Mouse (Mus musculus) liver, embryonic 16.5 days (tissue): ENCODE measurements around the gene Gtf2h2. TPM values are rescaled to one million over a fixed set of nuclear protein-coding genes. Genes with fewer than 3 reads are reported as not detected.
A peak's percentile ranks its signal among the peaks of the same experiment; 100 is the strongest.
"Not testable (repeated sequence)": the region's sequence is repeated elsewhere in the genome, so short reads cannot be mapped to it uniquely, and the experiment has no call there.

Experiments used
- ATAC-seq: fragments of 200-750 bp; cut with Nextera tagmentation; 2 replicates; pipeline ENCODE4 v1.8.0; 2017; ENCODE audit warnings: low read depth, mild to moderate bottlenecking, moderate number of reproducible peaks, moderate library complexity
- H3K27ac ChIP-seq: fragments of 300-500 bp; sonication (generic); 2 replicates; pipeline ENCODE4 v1.5.1; 2014; ENCODE audit warnings: mild to moderate bottlenecking, low read length
- H3K27me3 ChIP-seq: fragments of 300-500 bp; sonication (generic); 2 replicates; pipeline ENCODE4 v1.6.1; 2014; ENCODE audit warnings: low read depth, low read length, mixed read lengths; ENCODE audit not compliant: control insufficient read depth, insufficient read depth
- H3K36me3 ChIP-seq: fragments of 300-500 bp; sonication (generic); 2 replicates; pipeline ENCODE4 v1.6.1; 2014; ENCODE audit warnings: mild to moderate bottlenecking; ENCODE audit not compliant: control insufficient read depth, insufficient read depth
- H3K4me1 ChIP-seq: fragments of 300-500 bp; sonication (generic); 2 replicates; pipeline ENCODE4 v1.6.1; 2014; ENCODE audit warnings: low read depth, low read length, mixed read lengths; ENCODE audit not compliant: control insufficient read depth
- H3K4me2 ChIP-seq: fragments of 300-500 bp; sonication (generic); 2 replicates; pipeline ENCODE4 v1.6.1; 2014; ENCODE audit warnings: low read depth, low read length, mixed read lengths
- H3K4me3 ChIP-seq: fragments of 300-500 bp; sonication (generic); 2 replicates; pipeline ENCODE4 v1.5.1; 2014; ENCODE audit warnings: low read depth, mild to moderate bottlenecking, low read length
- H3K9ac ChIP-seq: fragments of 300-500 bp; sonication (generic); 2 replicates; pipeline ENCODE4 v1.6.1; 2014; ENCODE audit warnings: low read depth, low read length
- H3K9me3 ChIP-seq: fragments of 300-500 bp; sonication (generic); replicated peaks from 2 replicates; pipeline ENCODE4 v1.6.1; 2016; ENCODE audit warnings: low read length; ENCODE audit not compliant: control insufficient read depth
- WGBS: fragments of 180-500 bp; shearing (Covaris S2); extraction: QIAGEN DNeasy Blood & Tissue Kit; methylation state at CpG from one replicate; pipeline ENCODE4 v1.1.7; 2014; ENCODE audit not compliant: insufficient replicate concordance; 5-methylcytosine and 5-hydroxymethylcytosine counted together
- polyA plus RNA-seq: library from polyadenylated mRNA; unstranded; fragments of >200 nt; fragmentation: Nextera tagmentation; extraction: Ambion mirVana; gene quantifications from 2 replicates; pipeline ENCODE4 v1.2.1, GENCODE M21; 2015

Gene Gtf2h2
- polyA plus RNA-seq, 1 experiment from 2014 or later, result 20.0 TPM

- Histone ChIP-seq H3K4me2 (no peak overlapping the region), H3K9me3 (no peaks in the 10 kb centered on the region), H3K27ac (no peak overlapping the region), H3K4me1 (peaks cover 12% of the 10 kb centered on the region), H3K36me3 (no peaks in the 10 kb centered on the region), H3K27me3 (no peaks in the 10 kb centered on the region), H3K9ac (no peak overlapping the region), H3K4me3 (no peak overlapping the region)
- no peak for ATAC-seq
- WGBS, result 47% methylated on average over 4 of the region's 4 CpGs
Measured at GRCm38 (mm10) chr13:100495337-100495736, 3.0 kb upstream of the Gtf2h2 start.

- WGBS, result 54% methylated on average over 8 of the region's 8 CpGs
- H3K9ac ChIP-seq, H3K4me2 ChIP-seq, ATAC-seq, H3K9me3 ChIP-seq, H3K4me3 ChIP-seq, H3K27ac ChIP-seq, H3K36me3 ChIP-seq, H3K27me3 ChIP-seq: not testable (repeated sequence)
- H3K4me1 ChIP-seq, result peaks cover 12% of the 10 kb centered on the region
Measured at GRCm38 (mm10) chr13:100494370-100494769, 2.0 kb upstream of the Gtf2h2 start.

- H3K4me1 ChIP-seq, result peaks cover 12% of the 10 kb centered on the region
- no peak overlapping the region for H3K4me2 ChIP-seq
- no peak for ATAC-seq
- H3K27me3 ChIP-seq, result no peaks in the 10 kb centered on the region
- WGBS, result 39% methylated on average over 8 of the region's 8 CpGs
- H3K4me3 ChIP-seq, result no peak overlapping the region
- H3K9me3 ChIP-seq, result no peaks in the 10 kb centered on the region
- H3K36me3 ChIP-seq, result no peaks in the 10 kb centered on the region
- H3K9ac ChIP-seq, result no peak overlapping the region
- H3K27ac ChIP-seq, result no peak overlapping the region
Measured at GRCm38 (mm10) chr13:100493313-100493712, 934 bp upstream of the Gtf2h2 start.

GRCm38 (mm10) chr13:100491623-100492022, 756 bp downstream of the Gtf2h2 start:
- Histone ChIP-seq H3K27ac (peak overlapping the region; percentile 63), H3K9me3 (no peaks in the 10 kb centered on the region), H3K4me1 (peaks cover 12% of the 10 kb centered on the region), H3K4me3 (peak overlapping the region; percentile 97), H3K9ac (peak overlapping the region; percentile 88), H3K4me2 (peak overlapping the region; percentile 84), H3K36me3 (peaks cover 3% of the 10 kb centered on the region; the same call in 1 of the 2 replicates), H3K27me3 (no peaks in the 10 kb centered on the region)
- 16% methylated on average over 6 of the region's 6 CpGs for WGBS
- ATAC-seq, result no peak

GRCm38 (mm10) chr13:100490424-100490823, 2.0 kb downstream of the Gtf2h2 start:
- H3K27ac ChIP-seq, result no peak overlapping the region
- no peak overlapping the region for H3K4me3 ChIP-seq
- H3K36me3 ChIP-seq, result peaks cover 3% of the 10 kb centered on the region; the same call in 1 of the 2 replicates
- WGBS, result 60% methylated on average over 5 of the region's 5 CpGs
- H3K4me2 ChIP-seq, result no peak overlapping the region
- H3K9ac ChIP-seq, result no peak overlapping the region
- H3K27me3 ChIP-seq, result no peaks in the 10 kb centered on the region
- no peaks in the 10 kb centered on the region for H3K9me3 ChIP-seq
- no peak for ATAC-seq
- H3K4me1 ChIP-seq, result peaks cover 12% of the 10 kb centered on the region

- no peak overlapping the region for H3K4me3 ChIP-seq
- no peaks in the 10 kb centered on the region for H3K27me3 ChIP-seq
- WGBS, result 79% methylated on average over 7 of the region's 7 CpGs
- no peak for ATAC-seq
- H3K4me1 ChIP-seq, result no peaks in the 10 kb centered on the region
- no peak overlapping the region for H3K27ac ChIP-seq
- H3K36me3 ChIP-seq, result peaks cover 5% of the 10 kb centered on the region
- H3K4me2 ChIP-seq, result no peak overlapping the region
- no peaks in the 10 kb centered on the region for H3K9me3 ChIP-seq
- H3K9ac ChIP-seq, result no peak overlapping the region
Measured at GRCm38 (mm10) chr13:100483610-100484009, 8.8 kb downstream of the Gtf2h2 start.

GRCm38 (mm10) chr13:100463527-100464222, 28.7 kb downstream of the Gtf2h2 start:
- Histone ChIP-seq H3K9ac (no peak overlapping the region), H3K9me3 (no peaks in the 10 kb centered on the region), H3K4me1 (peaks cover 8% of the 10 kb centered on the region), H3K4me3 (no peak overlapping the region), H3K27ac (no peak overlapping the region), H3K4me2 (peak overlapping the region; percentile 12; the same call in 1 of the 2 replicates), H3K36me3 (peaks cover 12% of the 10 kb centered on the region; the same call in 1 of the 2 replicates), H3K27me3 (no peaks in the 10 kb centered on the region)
- peak; percentile 81 for ATAC-seq
- WGBS, result 42% methylated on average over 2 of the region's 2 CpGs

GRCm38 (mm10) chr13:100461336-100461735, 31.0 kb downstream of the Gtf2h2 start:
- Histone ChIP-seq H3K27ac (no peak overlapping the region), H3K27me3 (no peaks in the 10 kb centered on the region), H3K9ac (no peak overlapping the region), H3K4me2 (no peak overlapping the region), H3K4me1 (peaks cover 8% of the 10 kb centered on the region), H3K4me3 (no peak overlapping the region), H3K36me3 (peaks cover 3% of the 10 kb centered on the region; the same call in 1 of the 2 replicates), H3K9me3 (no peaks in the 10 kb centered on the region)
- no peak for ATAC-seq
- 68% methylated on average over 3 of the region's 3 CpGs for WGBS

GRCm38 (mm10) chr13:100452415-100453127, 39.8 kb downstream of the Gtf2h2 start, which contains the start of gene Naip1:
TSS of gene Naip1 (minus strand) at chr13:100452869.
- not testable (repeated sequence) for H3K9ac ChIP-seq, H3K9me3 ChIP-seq, H3K27me3 ChIP-seq, H3K4me1 ChIP-seq, H3K27ac ChIP-seq, H3K4me2 ChIP-seq, H3K4me3 ChIP-seq, H3K36me3 ChIP-seq, ATAC-seq
- WGBS, result 57% methylated on average over 8 of the region's 8 CpGs
